Mouse (Mus musculus): ENCODE measurements at regions not wholly inside any gene's neighbourhood (a gene's known extent, or its start where the extent isn't known, plus 50 kb on each side); places are given as distances from the start of the nearest gene placed in this dataset.
"Not testable (repeated sequence)": the region's sequence is repeated elsewhere in the genome, so short reads cannot be mapped to it uniquely, and the experiment has no call there.

- no peaks in the 10 kb centered on the region for H3K36me3 ChIP-seq (ENCODE audit: control insufficient read depth, insufficient read depth, low read length, poor library complexity, severe bottlenecking)
- no peaks in the 10 kb centered on the region for H3K27me3 ChIP-seq (ENCODE audit: control insufficient read depth, insufficient read depth, low read length, poor library complexity, severe bottlenecking)
- DNase-seq (ENCODE audit: low read depth, low spot score), result no peak
Observed at GRCm38 (mm10) chr15:32041764-32042163, 135.3 kb upstream of the Tas2r119 start.

- Histone ChIP-seq H3K36me3 (ENCODE audit: control insufficient read depth, insufficient read depth, low read length, poor library complexity, severe bottlenecking) (no peaks in the 10 kb centered on the region), H3K27me3 (ENCODE audit: control insufficient read depth, insufficient read depth, low read length, poor library complexity, severe bottlenecking) (no peaks in the 10 kb centered on the region)
- DNase-seq (ENCODE audit: low read depth, low spot score), result no peak
Observed at GRCm38 (mm10) chr15:32042173-32042572, 134.9 kb upstream of the Tas2r119 start.

GRCm38 (mm10) chr15:32042589-32042988, 134.5 kb upstream of the Tas2r119 start:
- Histone ChIP-seq H3K27me3 (ENCODE audit: control insufficient read depth, insufficient read depth, low read length, poor library complexity, severe bottlenecking) (no peaks in the 10 kb centered on the region), H3K36me3 (ENCODE audit: control insufficient read depth, insufficient read depth, low read length, poor library complexity, severe bottlenecking) (no peaks in the 10 kb centered on the region)
- no peak for DNase-seq (ENCODE audit: low read depth, low spot score)

GRCm38 (mm10) chr15:32043207-32043606, 133.9 kb upstream of the Tas2r119 start:
- Histone ChIP-seq H3K36me3 (ENCODE audit: control insufficient read depth, insufficient read depth, low read length, poor library complexity, severe bottlenecking) (no peaks in the 10 kb centered on the region), H3K27me3 (ENCODE audit: control insufficient read depth, insufficient read depth, low read length, poor library complexity, severe bottlenecking) (no peaks in the 10 kb centered on the region)
- DNase-seq (ENCODE audit: low read depth, low spot score), result no peak

DNA sequence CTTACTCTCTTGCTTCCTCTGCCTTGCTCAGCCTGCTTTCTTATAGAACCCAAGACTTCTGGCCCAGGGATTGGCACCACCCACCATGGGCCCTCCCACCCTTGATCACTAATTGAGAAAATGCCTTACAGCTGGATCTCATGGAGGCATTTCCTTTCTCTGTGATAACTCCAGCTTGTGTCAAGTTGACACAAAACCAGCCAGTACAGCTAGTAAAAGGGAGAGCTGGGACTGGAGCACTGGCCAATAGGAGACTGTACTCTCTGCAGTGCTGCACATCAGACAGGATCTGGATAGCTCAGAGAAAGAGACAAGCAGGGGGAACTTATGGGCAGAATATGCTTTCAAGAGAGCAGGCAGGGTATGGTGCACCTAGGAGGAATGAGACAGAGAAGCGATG, 133.4 kb upstream of the Tas2r119 start:
- H3K36me3 ChIP-seq (ENCODE audit: control insufficient read depth, insufficient read depth, low read length, poor library complexity, severe bottlenecking); H3K27me3 ChIP-seq (ENCODE audit: control insufficient read depth, insufficient read depth, low read length, poor library complexity, severe bottlenecking); DNase-seq (ENCODE audit: low read depth, low spot score): not testable (repeated sequence)

- DNase-seq (ENCODE audit: low read depth, low spot score), result peak; percentile 25
Observed at GRCm38 (mm10) chr15:32048836-32049235, 128.3 kb upstream of the Tas2r119 start.

DNA sequence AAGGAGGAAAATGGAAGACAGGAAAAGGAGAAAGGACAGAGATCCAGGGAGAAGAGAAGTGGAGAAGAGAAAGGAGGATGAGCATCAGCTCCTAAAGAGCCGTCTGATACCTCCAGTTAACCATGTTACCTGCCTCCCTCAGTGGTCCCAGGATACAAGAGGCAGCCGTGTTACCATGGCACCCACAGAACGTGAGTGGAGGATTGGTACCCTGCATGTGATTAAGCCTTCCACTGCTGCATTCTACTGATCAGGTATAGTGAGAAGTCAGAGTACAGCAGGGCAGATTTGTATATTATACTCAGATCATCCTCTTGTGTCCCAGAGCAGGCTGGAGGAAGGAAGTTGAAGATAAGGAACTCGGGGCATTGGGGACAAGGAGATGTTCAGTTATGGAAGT, 115.5 kb upstream of the Tas2r119 start:
- DNase-seq (ENCODE audit: low read depth, low spot score), result no peak
- no peaks in the 10 kb centered on the region for H3K36me3 ChIP-seq (ENCODE audit: control insufficient read depth, insufficient read depth, low read length, poor library complexity, severe bottlenecking)
- H3K27me3 ChIP-seq (ENCODE audit: control insufficient read depth, insufficient read depth, low read length, poor library complexity, severe bottlenecking), result no peaks in the 10 kb centered on the region

More at GRCm38 (mm10) chr15:32048836-32049235, 128.3 kb upstream of the Tas2r119 start:
- Histone ChIP-seq H3K27me3 (ENCODE audit: control insufficient read depth, insufficient read depth, low read length, poor library complexity, severe bottlenecking) (no peaks in the 10 kb centered on the region), H3K36me3 (ENCODE audit: control insufficient read depth, insufficient read depth, low read length, poor library complexity, severe bottlenecking) (no peaks in the 10 kb centered on the region)

DNA sequence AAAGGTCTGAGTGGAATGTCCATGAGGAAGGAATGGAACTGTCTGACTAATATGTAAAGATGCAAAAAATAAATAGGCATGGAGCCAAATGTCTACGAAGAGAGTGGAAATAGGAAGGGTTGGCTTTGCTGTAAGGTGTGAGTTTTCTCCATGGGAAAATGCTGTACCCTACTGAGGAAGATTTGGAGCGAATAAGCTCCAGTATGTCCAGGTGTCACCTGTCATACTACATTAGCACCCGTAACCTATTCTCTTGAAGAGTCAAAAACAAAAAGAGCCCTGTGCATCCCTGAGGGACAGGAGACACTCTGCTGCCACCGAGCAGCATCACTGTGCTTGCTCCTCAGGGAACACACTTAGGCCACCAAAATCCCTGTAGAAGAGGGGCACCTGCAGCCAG, 95.0 kb upstream of the Tas2r119 start:
- Histone ChIP-seq H3K36me3 (ENCODE audit: control insufficient read depth, insufficient read depth, low read length, poor library complexity, severe bottlenecking) (no peaks in the 10 kb centered on the region), H3K27me3 (ENCODE audit: control insufficient read depth, insufficient read depth, low read length, poor library complexity, severe bottlenecking) (no peaks in the 10 kb centered on the region)
- no peak for DNase-seq (ENCODE audit: low read depth, low spot score)

- DNase-seq (ENCODE audit: low read depth, low spot score), result no peak
- Histone ChIP-seq H3K36me3 (ENCODE audit: control insufficient read depth, insufficient read depth, low read length, poor library complexity, severe bottlenecking) (no peaks in the 10 kb centered on the region), H3K27me3 (ENCODE audit: control insufficient read depth, insufficient read depth, low read length, poor library complexity, severe bottlenecking) (no peaks in the 10 kb centered on the region)
Observed at GRCm38 (mm10) chr15:32093889-32094288, 83.2 kb upstream of the Tas2r119 start.

DNA sequence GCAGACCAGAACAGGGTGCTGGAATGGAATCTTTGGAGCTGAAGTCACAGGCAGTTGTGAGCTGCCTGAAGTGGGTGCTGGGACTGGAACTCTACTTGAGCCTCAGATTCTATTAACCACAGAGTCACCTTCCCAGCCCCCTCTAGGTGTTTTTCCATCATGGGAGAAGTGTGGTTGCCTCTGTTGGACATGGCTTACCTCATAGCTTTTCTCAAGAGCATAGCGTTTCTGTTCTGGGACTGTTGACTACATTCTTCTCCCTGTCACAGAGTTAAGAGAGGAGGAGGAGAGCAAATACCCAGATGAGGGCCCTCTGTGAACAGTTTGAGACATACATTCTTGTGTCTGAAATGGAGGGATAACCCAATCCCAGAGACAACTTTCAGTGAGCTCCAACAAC, 81.5 kb upstream of the Tas2r119 start:
- no peak for DNase-seq (ENCODE audit: low read depth, low spot score)
- Histone ChIP-seq H3K27me3 (ENCODE audit: control insufficient read depth, insufficient read depth, low read length, poor library complexity, severe bottlenecking) (no peaks in the 10 kb centered on the region), H3K36me3 (ENCODE audit: control insufficient read depth, insufficient read depth, low read length, poor library complexity, severe bottlenecking) (no peaks in the 10 kb centered on the region)

GRCm38 (mm10) chr15:32110659-32111058, 66.4 kb upstream of the Tas2r119 start:
- no peak for DNase-seq (ENCODE audit: low read depth, low spot score)
- Histone ChIP-seq H3K27me3 (ENCODE audit: control insufficient read depth, insufficient read depth, low read length, poor library complexity, severe bottlenecking) (no peaks in the 10 kb centered on the region), H3K36me3 (ENCODE audit: control insufficient read depth, insufficient read depth, low read length, poor library complexity, severe bottlenecking) (no peaks in the 10 kb centered on the region)
